Comparison of ENCODE assay signal across 29 mouse cellular contexts in genomic region chr11:72542586-72542985, GRCm38 (mm10). TPM values are rescaled to one million over a fixed set of nuclear protein-coding genes. Genes with fewer than 3 reads are reported as not detected.
"Had no signal": no experiment of that assay in that cellular context is flagged by ENCODE, and none has a peak within 500 bp of the region (broad histone marks: within the 10 kb centered on the region; RNA-seq: fewer than 3 reads in every experiment).

No protein-coding gene starts in this region.

- H3K36me3 ChIP-seq: embryonic facial prominence, embryonic 12.5 days; embryonic facial prominence, embryonic 15.5 days; forebrain, embryonic 10.5 days; forebrain, embryonic 12.5 days; forebrain, embryonic 15.5 days had no signal

- H3K4me2 ChIP-seq: embryonic facial prominence, embryonic 12.5 days; embryonic facial prominence, embryonic 15.5 days; forebrain, embryonic 12.5 days; forebrain, embryonic 13.5 days; forebrain, embryonic 15.5 days had no signal

- H3K27ac ChIP-seq: embryonic facial prominence, embryonic 12.5 days; embryonic facial prominence, embryonic 15.5 days; forebrain, embryonic 10.5 days; forebrain, embryonic 12.5 days; forebrain, embryonic 13.5 days; forebrain, embryonic 15.5 days; gastrocnemius, adult 2 months; heart, adult 2 months had no signal

- H3K9me3 ChIP-seq: embryonic facial prominence, embryonic 12.5 days; embryonic facial prominence, embryonic 15.5 days; forebrain, embryonic 10.5 days; forebrain, embryonic 12.5 days; forebrain, embryonic 13.5 days; forebrain, embryonic 15.5 days had no signal

- H3K4me3 ChIP-seq: embryonic facial prominence, embryonic 12.5 days; embryonic facial prominence, embryonic 15.5 days; erythroblast, embryonic 14.5 days; forebrain, embryonic 10.5 days; forebrain, embryonic 12.5 days; forebrain, embryonic 13.5 days; forebrain, embryonic 15.5 days; gastrocnemius, adult 2 months; heart, adult 2 months had no signal

- H3K4me1 ChIP-seq: embryonic facial prominence, embryonic 15.5 days; forebrain, embryonic 12.5 days; forebrain, embryonic 13.5 days; forebrain, embryonic 15.5 days had no signal

- H3K27me3 ChIP-seq: embryonic facial prominence, embryonic 12.5 days; embryonic facial prominence, embryonic 15.5 days; forebrain, embryonic 12.5 days; forebrain, embryonic 13.5 days; forebrain, embryonic 15.5 days had no signal

- DNase-seq: cerebellum, adult 18-20 months; cerebellum, adult 2 months; cerebellum, adult 8-10 months; cerebellum, adult 9-10 months; cerebellum, adult 9-11 months; cerebellum, postnatal 10 days; cerebellum, postnatal 14 days; cerebellum, postnatal 25 days; cerebellum, postnatal 36 days; embryo, embryonic 11 days; forebrain, postnatal 0 days; gastrocnemius, adult 2 months; gastrocnemius, postnatal 10 days; gastrocnemius, postnatal 14 days; gastrocnemius, postnatal 25 days; gastrocnemius, postnatal 36 days; heart, adult 18-20 months; heart, adult 2 months had no signal

- ATAC-seq: forebrain, embryonic 13.5 days; forebrain, embryonic 14.5 days; forebrain, embryonic 15.5 days; forebrain, embryonic 16.5 days; forebrain, postnatal 0 days had no signal

- H3K9ac ChIP-seq: embryonic facial prominence, embryonic 12.5 days; embryonic facial prominence, embryonic 15.5 days; forebrain, embryonic 12.5 days; forebrain, embryonic 13.5 days; forebrain, embryonic 15.5 days; forebrain, postnatal 0 days had no signal

RNA-seq across cellular contexts. Expression of gene Spns3, which starts 7.7 kb away (rescaled TPM):
- total RNA-seq: forebrain, postnatal 0 days; heart, adult 18-20 months; heart, adult 2 months had no signal
- polyA plus RNA-seq: embryonic facial prominence, embryonic 11.5 days; embryonic facial prominence, embryonic 12.5 days; forebrain, embryonic 11.5 days; forebrain, embryonic 12.5 days; forebrain, embryonic 13.5 days; forebrain, embryonic 16.5 days had no signal
